Mouse (Mus musculus): ENCODE data around the gene Rab25. TPM values are rescaled to one million over a fixed set of nuclear protein-coding genes. Genes with fewer than 3 reads are reported as not detected.

Gene Rab25
- polyA plus RNA-seq, 1 experiment from 2014 or later: 22.1 TPM

DNA sequence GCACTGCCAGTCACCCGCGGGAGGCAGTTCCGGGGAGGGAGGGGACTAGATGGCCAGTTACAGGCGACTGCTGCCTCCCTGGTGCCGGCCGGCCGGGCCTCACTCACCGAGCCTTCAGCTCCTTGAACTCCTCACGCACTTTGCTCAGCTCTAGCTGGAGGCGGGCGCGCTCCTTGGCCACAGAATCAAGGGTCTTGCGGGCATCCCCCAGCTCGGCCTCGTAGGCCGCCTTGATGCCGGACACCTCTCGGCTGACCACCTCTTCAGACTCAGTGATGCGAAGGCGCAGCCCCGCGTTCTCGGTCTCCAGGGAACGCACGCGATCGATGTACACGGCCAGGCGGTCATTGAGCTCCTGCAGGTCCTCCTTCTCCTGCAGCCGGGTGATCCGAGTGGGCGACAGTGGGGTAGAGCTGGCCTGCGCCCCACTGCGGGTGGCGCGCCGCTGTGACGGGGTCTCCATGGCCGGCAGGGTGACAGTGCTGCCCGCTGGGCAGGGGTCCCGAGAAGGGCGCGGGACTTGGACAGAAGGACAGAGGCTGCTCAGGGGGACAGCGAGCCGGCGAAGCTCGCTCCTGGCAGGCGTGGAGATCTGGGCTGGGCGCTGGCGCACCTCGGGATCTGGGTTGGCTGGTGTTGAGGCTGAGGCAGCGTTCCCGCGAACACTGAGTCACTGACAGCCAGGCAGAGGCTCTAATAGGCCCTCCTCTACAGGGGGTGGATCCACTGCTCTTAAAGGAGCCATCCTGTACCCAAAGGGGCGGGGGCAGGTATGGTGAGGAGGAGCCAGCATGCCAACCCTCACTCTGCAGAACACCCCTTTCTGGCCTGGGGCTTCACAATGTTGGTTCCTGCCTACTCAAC is 45.2 kb downstream of the Rab25 start:
- H3K27ac ChIP-seq (ENCODE audit: low read depth): peak overlapping the region; percentile 82; the same call in 1 of the 2 replicates
- peak overlapping the region; percentile 100 for H3K4me2 ChIP-seq
- H3K4me1 ChIP-seq (ENCODE audit: insufficient read depth): peaks cover 9% of the 10 kb centered on the region; the same call in 1 of the 2 replicates
- no peak for TF ChIP-seq CTCF (IDR thresholded peaks at IDR 0.05; ENCODE audit: low read depth)
- H3K36me3 ChIP-seq (ENCODE audit: insufficient read depth): 0 out of 2 replicates have a peak, but pooled peaks cover 5% of the 10 kb centered on the region
- ATAC-seq (ENCODE audit: insufficient read depth) (peak; percentile 95), DNase-seq (peak; percentile 88)
- H3K9ac ChIP-seq: peak overlapping the region; percentile 75
- 1% methylated on average over 55 of the region's 55 CpGs for WGBS
- no peaks in the 10 kb centered on the region for H3K9me3 ChIP-seq (ENCODE audit: low read depth, low read length)
- no peaks in the 10 kb centered on the region for H3K27me3 ChIP-seq (ENCODE audit: insufficient read depth, low read length)
- peak overlapping the region; percentile 76 for H3K4me3 ChIP-seq (ENCODE audit: low read depth, low read length)

DNA sequence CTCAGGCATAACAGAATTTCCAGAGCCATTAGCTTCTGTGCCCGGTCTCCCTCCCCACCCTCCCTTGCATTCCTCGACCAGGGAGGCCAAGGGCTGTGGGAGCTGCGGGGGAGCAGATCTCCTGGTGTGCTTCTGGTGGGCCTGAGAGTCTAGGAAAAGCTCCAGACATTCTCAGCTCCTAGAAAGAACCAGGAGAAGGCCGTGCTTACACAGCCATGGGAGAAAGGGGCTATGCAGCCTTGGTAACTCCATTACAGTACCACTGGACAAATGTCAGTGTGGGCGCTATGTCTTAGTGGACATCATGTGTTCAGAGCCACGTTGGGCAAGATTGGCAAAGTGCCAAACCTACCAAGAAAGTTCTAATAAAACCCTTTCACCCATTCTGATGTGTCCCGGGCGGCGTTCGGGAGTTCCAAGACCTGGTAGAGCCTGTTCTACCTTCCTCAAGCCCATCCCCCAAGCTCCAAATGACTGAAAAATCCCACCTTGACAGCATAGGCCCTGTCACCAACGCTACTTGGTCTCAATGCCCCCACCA is 46.0 kb downstream of the Rab25 start:
- H3K4me1 ChIP-seq (ENCODE audit: insufficient read depth): peaks cover 9% of the 10 kb centered on the region; the same call in 1 of the 2 replicates
- peak; percentile 67 for DNase-seq
- H3K36me3 ChIP-seq (ENCODE audit: insufficient read depth): 0 out of 2 replicates have a peak, but pooled peaks cover 10% of the 10 kb centered on the region
- H3K4me3 ChIP-seq (ENCODE audit: low read depth, low read length): peak overlapping the region; percentile 76
- H3K9ac ChIP-seq: peak overlapping the region; percentile 75
- peak overlapping the region; percentile 82 for H3K27ac ChIP-seq (ENCODE audit: low read depth)
- no peak; the same call in 1 of the 2 replicates for ATAC-seq (ENCODE audit: insufficient read depth)
- WGBS: 12% methylated on average over 11 of the region's 11 CpGs
- no peak for TF ChIP-seq CTCF (IDR thresholded peaks at IDR 0.05; ENCODE audit: low read depth)
- no peaks in the 10 kb centered on the region for H3K27me3 ChIP-seq (ENCODE audit: insufficient read depth, low read length)
- H3K9me3 ChIP-seq (ENCODE audit: low read depth, low read length): no peaks in the 10 kb centered on the region
- H3K4me2 ChIP-seq: peak overlapping the region; percentile 100

DNA sequence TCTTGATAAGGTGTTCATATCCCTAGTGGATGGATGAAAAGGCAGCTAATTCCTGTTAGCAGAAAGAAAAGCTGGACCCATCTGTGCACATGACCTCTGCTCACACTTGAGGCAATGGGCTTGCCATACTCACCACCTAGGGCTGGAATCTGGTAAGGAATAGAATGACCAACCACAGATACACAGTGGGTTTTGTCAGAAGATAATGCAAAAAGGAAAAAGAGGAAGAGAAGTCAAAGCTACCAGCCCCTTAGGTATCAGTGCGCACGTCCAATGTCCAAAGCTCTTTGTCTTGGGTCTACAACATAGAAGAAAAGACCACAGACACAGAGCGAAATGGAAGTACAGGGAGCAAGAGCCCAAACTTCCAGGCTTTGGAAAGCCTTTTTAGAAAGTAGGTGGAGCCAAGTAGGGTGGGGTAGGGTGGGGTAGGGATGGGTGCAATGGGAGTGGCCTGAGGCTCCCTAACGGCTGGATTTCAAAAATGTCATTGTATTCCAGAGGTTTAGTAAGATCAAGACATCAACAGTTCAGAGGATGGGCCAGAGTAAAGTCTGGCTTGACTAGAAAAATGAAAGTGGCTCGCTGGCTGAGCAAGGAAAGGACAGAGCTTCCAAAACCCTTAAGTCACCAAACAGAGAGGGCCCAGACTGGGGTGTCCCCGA is 46.6 kb downstream of the Rab25 start:
- ATAC-seq (ENCODE audit: insufficient read depth) (no peak), DNase-seq (no peak)
- peak overlapping the region; percentile 76 for H3K4me3 ChIP-seq (ENCODE audit: low read depth, low read length)
- peak overlapping the region; percentile 75 for H3K9ac ChIP-seq
- no peaks in the 10 kb centered on the region for H3K27me3 ChIP-seq (ENCODE audit: insufficient read depth, low read length)
- WGBS: 52% methylated on average over 6 of the region's 6 CpGs
- no peak for TF ChIP-seq CTCF (IDR thresholded peaks at IDR 0.05; ENCODE audit: low read depth)
- no peaks in the 10 kb centered on the region for H3K9me3 ChIP-seq (ENCODE audit: low read depth, low read length)
- peak overlapping the region; percentile 82 for H3K27ac ChIP-seq (ENCODE audit: low read depth)
- H3K4me2 ChIP-seq: peak overlapping the region; percentile 100
- peaks cover 9% of the 10 kb centered on the region; the same call in 1 of the 2 replicates for H3K4me1 ChIP-seq (ENCODE audit: insufficient read depth)
- H3K36me3 ChIP-seq (ENCODE audit: insufficient read depth): 0 out of 2 replicates have a peak, but pooled peaks cover 10% of the 10 kb centered on the region

DNA sequence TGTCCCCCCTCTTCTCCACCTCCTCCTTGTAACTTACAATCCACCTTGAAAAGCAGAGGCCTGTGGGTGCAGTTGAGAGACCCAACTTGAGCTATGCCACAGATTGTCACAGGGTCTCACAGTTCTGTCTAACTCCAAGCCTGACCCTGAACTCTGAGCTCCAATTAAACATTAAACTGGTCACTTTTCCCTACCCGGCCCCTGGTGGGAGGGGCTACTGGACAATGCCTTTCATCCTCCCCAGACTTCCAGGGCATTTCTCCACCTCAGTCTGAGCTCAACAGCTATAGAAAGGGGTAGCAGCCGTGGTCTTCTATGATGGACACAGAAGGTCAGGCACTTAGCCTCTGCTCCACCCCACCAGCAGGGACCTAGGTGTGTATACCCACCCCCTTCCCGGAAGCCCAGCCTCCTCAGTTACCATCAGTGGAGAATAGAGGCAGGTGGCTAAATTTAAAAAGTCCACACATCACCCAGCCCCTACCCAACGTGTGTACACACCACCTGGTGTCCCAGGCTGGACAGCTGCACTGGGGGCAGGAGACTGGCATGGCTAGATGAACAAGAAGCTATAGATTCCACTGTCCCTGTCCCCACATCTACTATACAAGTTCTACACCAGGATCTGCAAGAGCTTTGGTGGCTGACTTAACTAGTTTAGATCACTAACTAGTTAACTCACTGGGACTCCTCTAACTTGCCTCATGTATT is 47.3 kb downstream of the Rab25 start:
- peak overlapping the region; percentile 100 for H3K4me2 ChIP-seq
- no peak overlapping the region for H3K27ac ChIP-seq (ENCODE audit: low read depth)
- no peak overlapping the region for H3K9ac ChIP-seq
- 0 out of 2 replicates have a peak, but pooled peaks cover 10% of the 10 kb centered on the region for H3K36me3 ChIP-seq (ENCODE audit: insufficient read depth)
- TF ChIP-seq CTCF (IDR thresholded peaks at IDR 0.05; ENCODE audit: low read depth): no peak
- no peaks in the 10 kb centered on the region for H3K9me3 ChIP-seq (ENCODE audit: low read depth, low read length)
- 45% methylated on average over 4 of the region's 4 CpGs for WGBS
- no peak for DNase-seq
- peak overlapping the region; percentile 76 for H3K4me3 ChIP-seq (ENCODE audit: low read depth, low read length)
- peaks cover 9% of the 10 kb centered on the region; the same call in 1 of the 2 replicates for H3K4me1 ChIP-seq (ENCODE audit: insufficient read depth)
- ATAC-seq (ENCODE audit: insufficient read depth): no peak
- no peaks in the 10 kb centered on the region for H3K27me3 ChIP-seq (ENCODE audit: insufficient read depth, low read length)

DNA sequence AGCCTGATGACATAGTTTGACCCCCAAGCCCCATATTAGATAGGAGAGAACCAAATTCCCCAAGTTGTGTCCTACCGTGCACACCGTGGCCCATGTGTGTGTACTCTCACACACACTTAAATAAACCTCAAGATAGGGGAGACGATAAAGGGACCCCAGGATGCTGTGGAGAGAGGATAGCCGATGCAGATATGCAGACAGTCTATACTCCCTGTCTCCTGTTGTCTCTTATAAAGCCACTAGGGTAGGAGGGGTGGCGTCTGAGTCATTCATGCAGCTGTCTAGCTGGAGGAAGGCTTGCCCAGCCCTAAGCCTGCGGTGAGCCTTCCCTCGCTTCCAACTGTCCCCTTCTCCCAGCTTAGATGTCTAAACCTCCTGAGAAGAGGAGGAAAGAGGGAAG is 48.0 kb downstream of the Rab25 start:
- ATAC-seq (ENCODE audit: insufficient read depth) (no peak), DNase-seq (no peak)
- Histone ChIP-seq H3K4me2 (no peak overlapping the region), H3K9me3 (ENCODE audit: low read depth, low read length) (no peaks in the 10 kb centered on the region), H3K36me3 (ENCODE audit: insufficient read depth) (0 out of 2 replicates have a peak, but pooled peaks cover 10% of the 10 kb centered on the region), H3K4me3 (ENCODE audit: low read depth, low read length) (no peak overlapping the region), H3K9ac (no peak overlapping the region), H3K4me1 (ENCODE audit: insufficient read depth) (peaks cover 13% of the 10 kb centered on the region), H3K27ac (ENCODE audit: low read depth) (no peak overlapping the region), H3K27me3 (ENCODE audit: insufficient read depth, low read length) (no peaks in the 10 kb centered on the region)
- no peak for TF ChIP-seq CTCF (IDR thresholded peaks at IDR 0.05; ENCODE audit: low read depth)
- WGBS: 80% methylated on average over 7 of the region's 7 CpGs

DNA sequence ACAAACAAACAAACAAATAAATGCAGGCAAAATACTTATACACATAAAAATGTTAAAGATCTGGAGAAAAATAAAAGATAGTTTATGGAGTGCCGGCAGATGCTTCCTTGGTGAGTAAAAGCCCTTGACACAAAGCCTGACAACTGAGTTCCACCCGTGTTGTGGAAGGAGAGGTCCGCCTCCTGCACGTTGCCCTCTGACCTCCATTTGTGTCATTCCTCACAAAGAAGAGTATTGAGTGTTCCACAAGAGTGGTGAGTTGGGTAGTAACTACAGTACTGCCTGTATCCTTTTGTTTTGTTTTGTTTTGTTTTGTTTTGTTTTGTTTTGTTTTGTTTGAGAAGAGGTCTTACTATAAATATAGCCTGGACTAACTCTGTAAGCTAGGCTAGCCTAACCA is 48.5 kb downstream of the Rab25 start:
- Histone ChIP-seq H3K27me3 (ENCODE audit: insufficient read depth, low read length) (no peaks in the 10 kb centered on the region), H3K4me1 (ENCODE audit: insufficient read depth) (peaks cover 18% of the 10 kb centered on the region), H3K4me2 (no peak overlapping the region), H3K9ac (no peak overlapping the region), H3K4me3 (ENCODE audit: low read depth, low read length) (no peak overlapping the region), H3K9me3 (ENCODE audit: low read depth, low read length) (no peaks in the 10 kb centered on the region), H3K27ac (ENCODE audit: low read depth) (no peak overlapping the region), H3K36me3 (ENCODE audit: insufficient read depth) (0 out of 2 replicates have a peak, but pooled peaks cover 10% of the 10 kb centered on the region)
- 69% methylated on average over 4 of the region's 4 CpGs for WGBS
- ATAC-seq (ENCODE audit: insufficient read depth) (no peak), DNase-seq (no peak)
- no peak for TF ChIP-seq CTCF (IDR thresholded peaks at IDR 0.05; ENCODE audit: low read depth)

Data from lung, embryonic 14.5 days (tissue).